Mouse (Mus musculus) layer of hippocampus, postnatal 10 days (tissue): ENCODE data around the gene Plin2. TPM values are rescaled to one million over a fixed set of nuclear protein-coding genes. Genes with fewer than 3 reads are reported as not detected.
"Not testable (repeated sequence)": the region's sequence is repeated elsewhere in the genome, so short reads cannot be mapped to it uniquely, and the experiment has no call there.

Source experiments
- DNase-seq, 2 experiments: peaks; one replicate each; pipeline ENCODE4 v3.0.0; 2021; ENCODE audit warnings: low spot score in 2 of 2
- total RNA-seq, 2 experiments: library from RNA; stranded (reverse); gene quantifications; 2 replicates each; pipeline ENCODE4 v1.2.3; 2021

Plin2 gene
- total RNA-seq, 2 experiments from 2014 or later: 17.3 to 18.0 TPM

DNA sequence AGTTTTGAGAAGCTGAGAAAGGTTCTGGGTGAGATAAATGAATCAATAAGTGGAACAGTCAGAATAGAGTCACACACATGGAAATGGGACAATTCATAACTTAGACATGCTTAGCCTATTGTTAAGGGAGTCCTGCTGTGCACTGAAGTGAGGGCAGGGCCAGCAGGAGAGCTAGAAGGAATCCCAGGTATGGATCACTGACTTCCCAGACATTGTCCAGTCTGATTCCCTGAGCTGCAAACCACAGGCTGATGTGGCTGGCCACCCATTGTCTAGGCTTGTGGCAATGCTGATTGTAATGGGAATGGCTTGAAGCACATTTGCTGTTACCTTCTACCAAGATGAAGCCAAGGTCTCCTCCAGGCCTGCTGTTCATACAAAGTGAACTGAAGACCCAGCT lies 35.5 kb downstream of the Plin2 start:
- DNase-seq: not testable (repeated sequence)

DNA sequence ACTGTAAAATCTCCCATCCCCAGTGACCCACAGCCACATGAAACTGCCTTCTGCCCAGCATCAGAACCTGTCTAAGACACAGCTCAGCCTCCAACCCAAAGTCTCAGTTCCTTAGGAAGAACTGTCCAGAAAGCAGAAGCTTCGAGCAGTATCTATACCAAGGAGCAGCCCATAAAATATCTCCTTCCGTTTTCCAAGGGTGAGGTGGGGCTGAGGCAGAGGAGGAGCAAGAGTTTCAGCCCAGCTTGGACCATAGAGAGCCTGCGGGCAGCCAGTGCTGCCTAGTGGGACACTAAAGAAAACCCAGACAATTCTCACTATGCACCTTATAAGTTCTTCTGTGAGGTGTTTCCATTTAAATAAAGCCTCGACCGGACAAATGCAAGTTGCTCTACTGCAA lies 37.3 kb downstream of the Plin2 start:
- DNase-seq: not testable (repeated sequence)

DNA sequence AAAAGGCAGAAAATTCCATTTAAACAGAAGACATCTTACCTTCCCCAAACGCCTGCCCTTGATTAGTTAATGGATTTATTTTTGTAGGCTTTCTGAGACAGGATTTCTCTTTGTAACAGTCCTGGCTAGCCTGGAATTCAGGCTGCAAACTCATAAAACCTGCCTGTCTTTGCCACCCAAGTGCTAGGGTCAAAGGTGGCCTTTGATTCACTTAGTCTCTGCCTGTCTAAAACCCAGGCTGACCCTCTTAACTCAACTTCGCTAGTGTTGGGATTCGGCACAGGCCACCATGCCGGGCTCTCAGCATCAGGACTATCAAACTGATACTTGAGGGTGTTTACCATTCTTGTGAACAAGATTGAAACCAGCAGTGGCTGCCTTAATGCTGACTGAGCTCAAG lies 38.0 kb downstream of the Plin2 start:
- DNase-seq: no peak

DNA sequence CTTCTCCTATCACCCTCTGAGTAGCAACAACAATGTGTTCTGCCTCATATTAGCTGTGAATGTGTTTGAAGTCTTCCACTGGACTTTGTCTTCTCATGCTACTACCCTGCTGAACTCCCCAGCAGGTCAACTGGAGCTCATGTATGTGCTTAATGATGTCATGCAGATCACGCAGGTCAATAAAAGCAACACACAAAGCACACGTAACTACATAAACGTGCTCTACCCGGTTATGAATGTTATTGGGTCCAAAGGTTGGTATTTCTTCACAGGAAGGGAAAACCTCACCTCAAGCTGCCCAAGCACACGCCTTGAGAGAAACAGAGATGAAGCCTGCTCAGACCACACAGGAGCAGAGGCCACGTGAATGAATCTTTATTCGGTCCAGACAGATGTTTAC lies 43.4 kb downstream of the Plin2 start:
- DNase-seq: not testable (repeated sequence)

DNA sequence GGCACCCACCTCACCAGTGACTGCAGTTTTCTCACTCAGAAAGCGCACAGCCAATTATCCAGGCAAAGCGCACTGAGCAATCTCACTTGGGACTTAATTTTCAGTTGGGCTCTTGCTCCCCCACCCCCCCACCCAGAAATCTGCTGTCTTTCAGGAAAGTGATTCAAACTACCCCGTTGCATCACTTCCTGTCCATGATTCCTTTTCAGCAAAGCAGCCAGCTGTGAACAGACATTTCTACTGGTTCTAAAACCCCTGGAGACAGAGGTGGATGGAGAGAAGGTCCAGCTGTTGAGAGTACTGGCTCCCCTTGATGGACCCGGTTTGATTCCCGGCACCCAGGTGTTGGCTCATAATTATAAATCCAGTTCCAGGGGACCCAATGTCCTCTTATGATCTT lies 44.4 kb downstream of the Plin2 start:
- DNase-seq: no peak

DNA sequence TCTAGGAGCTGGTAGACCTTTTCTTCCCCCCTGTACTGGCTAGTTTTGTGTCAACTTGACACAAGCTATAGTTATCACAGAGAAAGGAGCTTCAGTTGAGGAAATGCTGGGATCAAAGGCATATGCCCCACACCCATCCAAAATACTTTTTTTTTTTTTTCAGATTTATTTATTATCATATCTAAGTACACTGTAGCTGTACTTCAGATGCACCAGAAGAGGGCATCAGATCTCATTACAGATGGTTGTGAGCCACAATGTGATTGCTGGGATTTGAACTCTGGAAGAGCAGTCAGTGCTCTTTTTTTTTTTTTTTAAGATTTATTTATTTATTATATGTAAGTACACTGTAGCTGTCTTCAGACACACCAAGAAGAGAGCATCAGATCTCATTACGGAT lies 47.3 kb downstream of the Plin2 start:
- not testable (repeated sequence) for DNase-seq

DNA sequence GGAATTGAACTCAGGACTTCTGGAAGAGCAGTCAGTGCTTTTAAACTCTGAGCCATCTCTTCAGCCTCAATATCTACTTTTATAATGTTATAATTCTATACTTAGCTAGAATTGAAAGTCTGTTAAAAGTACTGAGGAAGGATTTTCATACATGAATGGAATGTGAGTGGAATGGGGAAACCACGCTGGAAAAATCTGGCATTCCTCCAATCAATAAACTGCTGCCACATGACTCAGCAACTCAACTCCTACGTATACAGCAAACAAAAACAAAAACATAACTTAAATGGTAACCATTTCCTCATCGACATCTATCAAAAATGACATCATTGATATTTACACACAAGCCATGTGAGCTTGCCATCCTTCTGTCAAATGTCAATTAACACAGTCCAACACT lies 47.7 kb downstream of the Plin2 start:
- DNase-seq: no peak

DNA sequence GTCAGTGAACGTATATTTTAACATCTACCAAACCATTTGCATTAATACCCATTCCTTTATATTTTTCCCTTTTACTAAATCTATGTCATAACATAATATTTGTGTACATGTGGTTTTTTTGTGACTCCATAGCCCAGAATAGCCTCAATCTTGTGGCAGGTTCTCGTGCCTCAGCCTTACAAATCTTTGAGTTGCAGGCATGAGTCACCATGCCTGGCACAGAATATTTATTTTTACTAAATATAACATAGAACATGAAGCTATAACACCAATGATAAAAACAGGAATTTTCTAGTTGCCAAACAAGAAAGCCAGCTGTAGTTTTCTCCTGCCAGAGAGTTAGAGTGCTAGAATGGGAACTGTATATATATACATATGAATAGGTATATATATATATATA lies 49.4 kb downstream of the Plin2 start:
- DNase-seq: no peak

DNA sequence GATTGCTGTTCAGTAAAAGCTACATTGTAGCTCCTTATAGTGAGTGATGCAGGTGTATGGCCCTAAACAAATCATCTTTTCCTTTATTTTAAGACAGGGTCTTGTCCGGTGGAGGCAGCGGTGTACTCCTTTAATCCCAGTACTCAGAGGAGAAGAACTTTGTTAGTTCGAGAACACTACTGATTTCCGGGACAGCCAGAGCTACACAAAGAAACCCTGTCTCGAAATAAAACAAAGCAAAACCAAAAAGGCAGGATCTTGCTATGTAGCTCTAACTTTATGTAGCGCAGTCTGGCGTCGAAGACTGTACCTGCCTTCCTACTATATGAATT lies 57.6 kb downstream of the Plin2 start:
- DNase-seq: no peak

DNA sequence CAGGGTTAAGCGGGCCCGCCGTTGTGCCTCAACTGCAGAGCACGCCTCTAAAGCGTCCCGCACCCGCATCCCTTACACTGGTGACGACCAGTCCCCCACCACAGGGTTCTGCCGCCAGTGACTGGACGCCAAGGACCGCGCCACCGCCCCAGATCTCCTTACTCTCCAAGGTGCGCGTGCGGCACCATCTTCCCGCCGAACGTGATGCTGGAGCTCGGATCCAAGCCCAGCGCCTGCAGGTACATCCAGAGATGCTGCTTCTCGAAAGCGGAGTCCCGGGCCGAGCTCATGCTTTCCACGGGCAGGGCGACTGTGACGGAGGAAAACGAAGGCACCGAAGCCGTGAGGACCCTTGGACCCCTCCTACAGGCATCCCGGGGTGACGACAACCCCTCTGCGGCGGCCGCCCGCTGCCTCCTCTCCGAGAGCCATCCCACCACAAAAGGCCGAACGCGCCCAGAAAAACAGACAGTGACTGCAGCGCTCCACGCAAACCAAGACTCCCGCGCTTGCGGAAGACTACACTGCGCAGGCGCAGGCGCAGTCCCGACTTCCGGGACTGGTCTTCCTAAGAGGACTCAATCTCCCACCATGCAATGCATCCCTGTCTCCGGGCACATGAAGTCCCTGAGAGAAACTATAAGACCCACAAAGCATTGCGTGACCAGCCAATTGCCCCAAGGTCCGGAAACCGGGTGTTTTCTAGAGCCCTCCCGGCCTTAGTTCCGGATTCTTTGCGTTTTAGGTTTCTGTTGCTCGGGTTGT lies 58.2 kb downstream of the Plin2 start, which contains the start of gene Haus6:
Gene Haus6 (minus strand): TSS at position 532 of the 765 bp plus-strand sequence.
- DNase-seq: peak; percentile 84 to 89

Other genes with a start within 250 kb of the Plin2 start
- gene Saxo1, start 111.7 kb downstream of the Plin2 start, total RNA-seq: not detected
- gene Rraga, start 94.4 kb downstream of the Plin2 start, total RNA-seq: 100 to 1,000 TPM; 133 to 156 TPM
- 1 to 10 TPM; 7.3 to 8.5 TPM for gene Haus6, start 58.0 kb downstream of the Plin2 start, total RNA-seq
- 10 to 100 TPM; 13.0 to 14.8 TPM for gene Dennd4c, start 78.5 kb upstream of the Plin2 start, total RNA-seq
- gene Rps6, start 187.4 kb upstream of the Plin2 start, total RNA-seq: 100 to 1,000 TPM; 434 to 447 TPM
- gene Acer2, start 204.3 kb upstream of the Plin2 start, total RNA-seq: 1 to 10 TPM; 2.5 to 3.0 TPM